Comparison of ENCODE assay signal across 10 mouse cellular contexts in the genomic region with DNA sequence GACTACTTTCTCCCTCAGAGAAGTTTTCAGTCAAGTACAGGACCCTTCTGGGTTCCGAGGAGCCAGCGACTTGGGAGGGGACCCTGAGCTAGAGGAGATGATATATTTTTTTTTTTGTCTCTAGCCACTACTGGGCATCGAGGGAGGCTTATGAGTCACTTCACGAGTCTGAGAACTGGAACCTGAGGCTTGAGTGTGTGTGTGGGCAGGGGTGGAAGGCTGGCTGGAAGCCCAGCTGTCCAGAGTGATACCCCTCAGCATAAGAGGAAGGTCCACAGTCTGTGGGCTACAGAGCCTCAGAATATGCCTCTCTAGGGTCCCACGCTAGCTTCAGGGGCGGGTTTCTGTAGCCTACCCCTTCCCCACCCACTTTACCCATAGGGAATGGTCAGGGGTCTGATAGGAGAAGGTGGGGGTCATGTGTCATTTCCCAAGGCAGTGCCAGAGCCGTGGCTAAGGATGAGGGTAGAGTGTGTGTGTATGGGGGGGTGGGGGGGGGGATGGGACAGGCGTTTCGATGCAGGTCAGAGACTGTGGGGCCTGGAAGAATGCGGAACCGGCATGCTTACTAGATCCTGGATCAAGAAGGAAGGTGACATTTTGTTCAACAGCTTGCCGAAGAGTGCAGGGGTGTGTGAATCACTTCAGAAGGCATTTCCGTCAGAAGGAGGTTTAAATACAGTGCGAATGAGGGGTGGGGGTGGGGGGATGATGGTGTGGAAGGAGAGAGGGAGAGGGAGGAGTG. TPM values are rescaled to one million over a fixed set of nuclear protein-coding genes. Genes with fewer than 3 reads are reported as not detected.
DNase-seq lines count a peak whose midpoint lies in the region; ATAC-seq lines count a peak whose summit lies in the region.
"Had no signal": no experiment of that assay in that cellular context is flagged by ENCODE, and none has a peak within 500 bp of the region (broad histone marks: within the 10 kb centered on the region; RNA-seq: fewer than 3 reads in every experiment).

No protein-coding gene starts in this region.

- peak overlapping the region; percentile 21; the same call in 1 of the 2 replicates for H3K4me2 ChIP-seq in liver, embryonic 12.5 days
- H3K4me2 ChIP-seq: forebrain, embryonic 15.5 days had no signal

- WGBS in liver, embryonic 12.5 days (ENCODE audit: insufficient replicate concordance), result 44% methylated on average over 14 of the region's 14 CpGs

- DNase-seq in frontal cortex, postnatal 10 days (ENCODE audit: low spot score in 2 of 2), result no peak
- DNase-seq in liver, result no peak
- peak; percentile 73 for DNase-seq in 3T3-L1 (ENCODE audit: low read depth, low spot score)
- peak; percentile 46 for DNase-seq in induced T-regulatory cell, adult 2 months (ENCODE audit: low read depth)
- DNase-seq in layer of hippocampus, adult 9-11 months, result no peak
- DNase-seq in spleen, adult 18-20 months, result no peak

- H3K4me3 ChIP-seq in liver, embryonic 12.5 days, result no peak overlapping the region
- H3K4me3 ChIP-seq: forebrain, embryonic 15.5 days had no signal

- ATAC-seq in frontal cortex, adult (ENCODE audit: low TSS enrichment), result peak; percentile 44
- ATAC-seq in liver, embryonic 12.5 days, result no peak
- ATAC-seq: forebrain, embryonic 15.5 days; midbrain, embryonic 16.5 days had no signal

- no peak overlapping the region for H3K9ac ChIP-seq in liver, embryonic 12.5 days
- H3K9ac ChIP-seq: forebrain, embryonic 15.5 days had no signal

- H3K36me3 ChIP-seq in liver, embryonic 12.5 days, result peaks cover 5% of the 10 kb centered on the region
- H3K36me3 ChIP-seq: forebrain, embryonic 15.5 days had no signal

- no peaks in the 10 kb centered on the region for H3K27me3 ChIP-seq in liver, embryonic 12.5 days (replicated peaks)
- H3K27me3 ChIP-seq: forebrain, embryonic 15.5 days had no signal

- peaks cover 99% of the 10 kb centered on the region for H3K4me1 ChIP-seq in liver, embryonic 12.5 days

- H3K9me3 ChIP-seq in liver, embryonic 12.5 days (replicated peaks), result no peaks in the 10 kb centered on the region
- H3K9me3 ChIP-seq: forebrain, embryonic 15.5 days had no signal

- H3K27ac ChIP-seq in liver, embryonic 12.5 days, result peak overlapping the region; percentile 67
- H3K27ac ChIP-seq: forebrain, embryonic 15.5 days had no signal

RNA-seq across cellular contexts. Expression of gene Gramd4, which starts 9.5 kb away (rescaled TPM):
- polyA plus RNA-seq in liver, embryonic 12.5 days (2016; fragmentation: Nextera tagmentation; extraction: Ambion mirVana), result 14.4 and 15.1 TPM in 2 replicates

RNA-seq across cellular contexts. Expression of gene Celsr1, which starts 33.4 kb away (rescaled TPM):
- polyA plus RNA-seq in liver, embryonic 12.5 days (2016; fragmentation: Nextera tagmentation; extraction: Ambion mirVana), result 0.11 and 0.25 TPM in 2 replicates

Comparison
In these comparisons a context has a peak if more than half of its experiments do, and no peak if none do; other contexts are left out.
1. DNase-seq: peak in 3T3-L1 (single experiment) and induced T-regulatory cell, adult 2 months (single experiment); none in frontal cortex, postnatal 10 days (0 of 2), liver (single experiment), layer of hippocampus, adult 9-11 months (single experiment) and spleen, adult 18-20 months (0 of 2).